Mouse (Mus musculus): ENCODE measurements around the gene Nrl. TPM values are rescaled to one million over a fixed set of nuclear protein-coding genes. Genes with fewer than 3 reads are reported as not detected.

The Nrl gene
- polyA plus RNA-seq, 1 experiment from 2014 or later = 0.20 TPM

Other genes with a start within 250 kb of the Nrl start
- 7.6 and 16.7 TPM in 2 replicates for gene Dhrs4, start 46.2 kb downstream of the Nrl start, polyA plus RNA-seq (2014; fragmentation: Nextera tagmentation; extraction: Ambion mirVana)
- 28.5 and 46.2 TPM in 2 replicates for gene Carmil3, start 34.3 kb downstream of the Nrl start, polyA plus RNA-seq (2014; fragmentation: Nextera tagmentation; extraction: Ambion mirVana)
- 13.3 and 16.3 TPM in 2 replicates for gene Cpne6, start 14.5 kb downstream of the Nrl start, polyA plus RNA-seq (2014; fragmentation: Nextera tagmentation; extraction: Ambion mirVana)
- gene Pck2, start 15.3 kb upstream of the Nrl start, polyA plus RNA-seq (2014; fragmentation: Nextera tagmentation; extraction: Ambion mirVana) = 17.6 and 19.5 TPM in 2 replicates
- 112 and 114 TPM in 2 replicates for gene Dcaf11, start 35.0 kb upstream of the Nrl start, polyA plus RNA-seq (2014; fragmentation: Nextera tagmentation; extraction: Ambion mirVana)
- 1.5 TPM in 1 of 2 replicates, not detected in the other for gene A730061H03Rik, start 35.4 kb upstream of the Nrl start, polyA plus RNA-seq (2014; fragmentation: Nextera tagmentation; extraction: Ambion mirVana)
- 0.58 TPM in 1 of 2 replicates, not detected in the other for gene Fitm1, start 50.6 kb upstream of the Nrl start, polyA plus RNA-seq (2014; fragmentation: Nextera tagmentation; extraction: Ambion mirVana)
- 200 and 226 TPM in 2 replicates for gene Psme1, start 53.1 kb upstream of the Nrl start, polyA plus RNA-seq (2014; fragmentation: Nextera tagmentation; extraction: Ambion mirVana)
- gene Emc9, start 60.3 kb upstream of the Nrl start, polyA plus RNA-seq (2014; fragmentation: Nextera tagmentation; extraction: Ambion mirVana) = 38.9 and 48.8 TPM in 2 replicates
- gene Psme2, start 66.1 kb upstream of the Nrl start, polyA plus RNA-seq (2014; fragmentation: Nextera tagmentation; extraction: Ambion mirVana) = 162 and 184 TPM in 2 replicates
- 12.3 and 18.8 TPM in 2 replicates for gene Rnf31, start 66.7 kb upstream of the Nrl start, polyA plus RNA-seq (2014; fragmentation: Nextera tagmentation; extraction: Ambion mirVana)
- 6.6 and 8.6 TPM in 2 replicates for gene Irf9, start 78.6 kb upstream of the Nrl start, polyA plus RNA-seq (2014; fragmentation: Nextera tagmentation; extraction: Ambion mirVana)
- 7.0 and 9.3 TPM in 2 replicates for gene Rec8, start 93.1 kb upstream of the Nrl start, polyA plus RNA-seq (2014; fragmentation: Nextera tagmentation; extraction: Ambion mirVana)
- gene Ipo4, start 111.0 kb upstream of the Nrl start, polyA plus RNA-seq (2014; fragmentation: Nextera tagmentation; extraction: Ambion mirVana) = 109 and 110 TPM in 2 replicates
- 2.9 TPM in 2 replicates for gene Gm49378, start 112.9 kb upstream of the Nrl start, polyA plus RNA-seq (2014; fragmentation: Nextera tagmentation; extraction: Ambion mirVana)
- 55.9 and 66.9 TPM in 2 replicates for gene Tm9sf1, start 118.8 kb upstream of the Nrl start, polyA plus RNA-seq (2014; fragmentation: Nextera tagmentation; extraction: Ambion mirVana)
- gene Tssk4, start 125.2 kb upstream of the Nrl start, polyA plus RNA-seq (2014; fragmentation: Nextera tagmentation; extraction: Ambion mirVana) = 0.24 TPM in 1 of 2 replicates, not detected in the other
- gene Mdp1, start 135.5 kb upstream of the Nrl start, polyA plus RNA-seq (2014; fragmentation: Nextera tagmentation; extraction: Ambion mirVana) = 69.0 and 75.5 TPM in 2 replicates
- 42.5 and 43.7 TPM in 2 replicates for gene Gmpr2, start 147.0 kb upstream of the Nrl start, polyA plus RNA-seq (2014; fragmentation: Nextera tagmentation; extraction: Ambion mirVana)
- 550 and 603 TPM in 2 replicates for gene Nedd8, start 147.1 kb upstream of the Nrl start, polyA plus RNA-seq (2014; fragmentation: Nextera tagmentation; extraction: Ambion mirVana)
- 28.3 and 28.6 TPM in 2 replicates for gene Tinf2, start 156.8 kb upstream of the Nrl start, polyA plus RNA-seq (2014; fragmentation: Nextera tagmentation; extraction: Ambion mirVana)
- gene Tgm1, start 188.9 kb upstream of the Nrl start, polyA plus RNA-seq (2014; fragmentation: Nextera tagmentation; extraction: Ambion mirVana) = 0.11 and 0.33 TPM in 2 replicates
- gene Rabggta, start 197.3 kb upstream of the Nrl start, polyA plus RNA-seq (2014; fragmentation: Nextera tagmentation; extraction: Ambion mirVana) = 47.1 and 59.2 TPM in 2 replicates
- 73.6 and 75.5 TPM in 2 replicates for gene Dhrs1, start 220.7 kb upstream of the Nrl start, polyA plus RNA-seq (2014; fragmentation: Nextera tagmentation; extraction: Ambion mirVana)
- 27.4 and 30.1 TPM in 2 replicates for gene Nop9, start 220.7 kb upstream of the Nrl start, polyA plus RNA-seq (2014; fragmentation: Nextera tagmentation; extraction: Ambion mirVana)
- gene Cideb, start 233.5 kb upstream of the Nrl start, polyA plus RNA-seq (2014; fragmentation: Nextera tagmentation; extraction: Ambion mirVana) = not detected in 2 replicates
- 0.27 and 0.59 TPM in 2 replicates for gene Ltb4r2, start 236.4 kb upstream of the Nrl start, polyA plus RNA-seq (2014; fragmentation: Nextera tagmentation; extraction: Ambion mirVana)
- 0.19 and 0.24 TPM in 2 replicates for gene Ltb4r1, start 241.0 kb upstream of the Nrl start, polyA plus RNA-seq (2014; fragmentation: Nextera tagmentation; extraction: Ambion mirVana)

Measured in neural tube, embryonic 14.5 days (tissue).